Mouse (Mus musculus) B cell, adult 2 months (primary cell): ENCODE measurements around the gene Tcf7l1.
A peak's percentile ranks its signal among the peaks of the same experiment; 100 is the strongest.
"Not testable (repeated sequence)": the region's sequence is repeated elsewhere in the genome, so short reads cannot be mapped to it uniquely, and the experiment has no call there.

ENCODE experiments used
- DNase-seq, 2 experiments: peaks; one replicate each; pipeline ENCODE4 v3.0.0; 2022

Tcf7l1 gene

DNA sequence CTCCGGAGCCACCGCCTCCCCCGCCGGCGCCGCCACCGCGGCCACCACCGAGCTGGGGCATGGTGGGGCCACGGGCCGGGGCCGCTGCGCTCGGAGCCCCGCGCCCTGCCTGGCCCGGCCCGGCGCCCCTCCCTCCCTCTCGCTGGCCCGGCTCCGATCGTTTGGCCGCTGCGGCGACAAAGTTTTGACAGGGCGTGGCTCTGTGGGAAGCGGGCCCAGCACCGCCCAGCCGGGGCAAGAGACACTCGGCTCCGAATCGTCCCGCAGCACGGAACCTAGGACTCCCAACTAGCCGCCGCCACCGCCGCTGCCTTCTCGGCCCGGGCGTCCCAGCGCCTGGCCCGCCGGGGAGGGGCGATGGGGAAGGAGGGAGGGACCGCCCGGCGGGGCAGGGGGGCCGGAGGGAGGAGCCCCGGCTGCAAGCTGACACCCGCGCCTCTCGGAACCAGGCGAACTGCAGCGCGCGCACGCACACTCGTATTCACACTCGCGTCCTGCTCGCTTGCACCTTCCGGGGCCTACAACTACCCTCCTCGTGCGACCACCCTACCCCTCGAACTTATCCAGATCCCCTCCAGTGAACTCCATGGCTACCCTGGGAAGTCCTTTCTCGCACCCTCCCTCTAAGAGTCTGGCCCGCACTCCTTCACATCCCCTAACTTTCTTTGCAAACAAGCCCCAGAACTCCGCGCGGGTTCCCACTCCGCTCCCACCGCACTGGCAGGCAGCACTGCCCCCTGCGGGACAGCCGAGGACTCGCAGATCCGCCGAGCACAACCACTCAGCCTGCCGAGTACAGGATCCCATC is at the start of gene Tcf7l1:
TSS of gene Tcf7l1 (minus strand) at position 363 of the 808 bp plus-strand sequence.
- peak; percentile 87 for DNase-seq

DNA sequence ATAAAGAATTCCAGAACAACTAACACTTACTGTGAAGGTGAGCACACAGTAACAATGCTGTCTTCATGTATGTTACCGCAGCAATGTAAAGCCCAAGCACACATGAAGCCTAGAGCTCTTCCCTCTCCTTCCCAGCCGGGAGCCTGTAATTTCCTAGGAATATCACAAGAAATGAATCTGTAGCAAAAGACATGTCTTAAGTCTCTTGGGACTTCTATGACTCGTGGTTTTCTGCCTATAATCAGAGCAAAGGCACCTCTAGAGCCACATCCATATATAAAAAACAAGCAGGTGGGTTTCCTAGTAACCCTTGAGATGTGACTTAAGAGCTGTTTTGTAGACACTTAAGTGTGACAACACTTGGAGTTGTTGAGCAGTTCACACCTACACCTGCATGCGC is 48.7 kb upstream of the Tcf7l1 start:
- no peak for DNase-seq

DNA sequence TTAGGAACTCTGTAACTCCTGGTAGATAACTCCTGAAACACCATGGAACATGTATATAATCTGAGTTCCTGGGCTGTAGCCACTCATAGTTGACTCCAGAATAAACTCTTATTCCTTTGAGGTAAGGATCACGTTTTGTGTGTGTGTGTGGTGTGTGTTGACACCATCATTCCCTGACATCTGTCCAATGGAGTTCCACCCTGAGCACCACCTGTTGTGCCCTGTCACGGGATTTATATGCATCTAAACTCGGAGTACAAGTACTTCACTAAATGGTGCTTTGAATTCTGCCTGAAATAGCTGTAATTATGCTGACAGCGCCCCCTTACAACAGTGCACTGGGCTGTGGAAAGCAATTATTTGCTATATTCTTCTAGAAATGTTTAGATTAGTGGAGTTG is 45.5 kb upstream of the Tcf7l1 start:
- DNase-seq, result no peak

DNA sequence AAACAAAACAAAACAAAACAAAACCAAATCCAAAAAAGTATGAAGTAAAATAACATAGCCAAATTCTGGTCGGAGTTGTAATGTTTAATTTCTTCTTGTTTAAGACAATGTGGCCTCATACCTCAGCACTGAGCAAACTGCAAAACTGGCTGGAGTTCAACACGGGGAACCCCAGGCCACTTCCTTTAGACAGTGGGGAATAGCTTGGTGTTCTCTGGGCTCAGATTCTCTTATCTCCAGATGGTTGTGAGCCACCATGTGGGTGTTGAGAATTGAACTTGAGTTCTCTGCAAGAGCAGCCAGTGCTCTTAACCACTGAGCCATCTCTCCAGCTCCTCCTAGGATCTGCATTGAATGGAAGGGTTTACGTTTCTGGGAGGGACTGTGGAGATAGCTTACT is 42.8 kb upstream of the Tcf7l1 start:
- no peak for DNase-seq

DNA sequence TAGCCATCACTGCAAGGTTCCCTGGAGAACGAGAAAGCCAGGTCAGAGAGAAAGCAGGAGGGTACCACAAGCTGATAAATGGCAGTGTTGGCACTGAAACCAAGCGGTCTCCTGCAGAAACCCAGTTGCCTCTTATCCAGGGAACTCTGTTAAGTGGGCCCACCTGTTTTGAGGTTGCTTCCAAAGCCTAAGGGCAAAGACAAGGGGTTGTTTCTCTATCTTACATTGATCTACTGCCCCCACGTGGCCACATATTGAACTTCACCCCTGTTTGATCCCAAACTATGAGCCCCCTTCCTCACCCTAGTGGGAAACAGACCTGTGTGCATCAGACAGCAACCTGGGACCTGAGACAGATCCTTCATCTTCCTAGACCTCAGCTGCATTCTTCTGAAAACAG is 42.2 kb upstream of the Tcf7l1 start:
- DNase-seq, result peak; percentile 65 to 68

DNA sequence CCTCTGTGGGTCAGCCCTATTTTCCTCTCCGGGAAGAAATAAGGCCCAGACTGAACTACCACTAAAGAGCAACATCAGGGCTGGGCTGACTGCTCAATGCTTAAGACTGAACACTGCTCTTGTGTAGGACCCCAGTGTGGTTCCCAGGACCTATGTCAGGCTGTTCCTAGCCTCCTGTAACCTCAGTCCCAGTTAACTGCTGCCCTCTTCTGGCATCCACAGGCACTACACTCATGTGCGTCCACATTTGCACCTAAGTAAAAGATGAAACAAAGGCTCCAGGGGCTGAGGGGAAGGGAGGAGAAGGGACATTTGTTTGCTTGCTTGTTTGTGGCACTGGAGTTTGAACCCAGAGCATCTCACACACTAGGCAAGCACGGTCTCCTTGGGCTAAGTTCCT is 39.8 kb upstream of the Tcf7l1 start:
- DNase-seq, result peak; percentile 15 to 19

DNA sequence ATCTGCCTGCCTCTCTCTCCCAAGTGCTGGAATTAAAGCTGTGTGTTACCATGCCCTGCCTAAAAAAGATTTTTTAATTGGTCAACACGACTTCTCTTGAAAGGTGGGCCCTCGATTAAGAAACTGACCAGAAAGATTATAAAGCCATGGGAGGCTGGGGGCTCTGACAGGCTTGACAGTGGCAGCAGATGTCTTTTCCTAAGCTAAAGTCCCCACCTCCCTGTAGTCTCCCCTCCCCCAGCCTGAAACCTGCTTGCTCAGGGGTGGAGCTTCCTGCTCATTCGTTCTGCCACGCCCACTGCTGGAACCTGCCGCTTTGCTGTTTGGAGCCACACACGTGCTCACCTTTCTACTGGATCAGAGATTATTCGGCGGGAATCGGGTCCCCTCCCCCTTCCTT is 39.0 kb upstream of the Tcf7l1 start:
- not testable (repeated sequence) for DNase-seq

DNA sequence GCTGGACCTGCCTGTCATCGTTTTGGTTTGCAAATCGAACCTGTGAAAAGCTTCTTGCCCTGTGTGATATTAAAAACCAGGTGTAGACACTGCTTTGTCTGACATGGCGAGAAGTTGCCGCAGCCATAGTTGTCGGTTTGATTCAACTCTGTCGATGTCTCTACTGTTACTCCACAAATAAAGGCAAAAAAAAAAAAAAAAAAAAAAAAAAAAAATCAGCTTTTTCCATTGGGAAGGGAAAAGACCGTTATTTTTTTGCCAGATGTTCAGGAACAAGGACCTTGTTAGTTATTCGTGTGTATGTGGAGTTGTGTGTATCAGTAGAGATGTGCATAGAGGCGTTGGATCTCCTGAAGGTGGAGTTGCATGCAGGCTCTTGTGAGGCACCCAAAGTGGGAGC is 36.7 kb upstream of the Tcf7l1 start:
- no peak for DNase-seq

DNA sequence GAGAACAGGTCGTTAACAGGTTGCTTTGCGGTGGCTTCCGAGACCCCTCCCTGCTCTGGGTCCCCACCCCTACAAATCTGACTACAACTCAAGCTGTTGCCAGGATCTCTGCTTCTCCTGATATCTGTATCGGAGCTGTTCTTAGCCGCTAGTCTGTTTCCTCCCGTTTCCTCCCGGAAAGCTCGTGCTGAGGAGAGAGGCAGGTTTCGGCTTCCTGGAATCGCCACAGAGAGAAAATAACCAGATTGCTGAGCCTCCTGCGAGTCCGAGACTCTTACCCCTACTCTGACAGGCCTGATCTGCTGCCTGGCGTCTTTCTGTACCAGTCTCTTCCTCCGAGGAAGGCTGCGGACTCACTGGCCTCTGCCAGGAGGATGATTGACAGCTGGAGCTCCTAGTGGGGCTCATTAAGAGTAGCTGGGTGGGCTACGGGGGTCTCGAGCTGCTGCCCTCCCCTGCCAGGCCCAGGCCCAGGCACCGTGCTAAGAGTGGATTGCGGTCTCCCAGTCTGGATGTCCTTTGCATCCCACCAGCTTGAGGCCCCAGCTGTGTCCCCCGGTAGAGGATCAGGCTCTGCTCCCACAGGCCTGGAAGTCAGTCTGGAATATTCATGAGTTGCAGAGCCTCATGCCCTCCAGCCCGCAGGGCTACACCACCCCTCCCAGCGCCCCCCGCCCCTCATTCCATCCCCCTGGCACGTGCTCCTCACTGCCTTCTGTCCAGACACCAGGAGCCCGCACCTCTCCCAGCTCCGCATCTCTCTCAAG is 36.1 kb upstream of the Tcf7l1 start:
- no peak for DNase-seq

DNA sequence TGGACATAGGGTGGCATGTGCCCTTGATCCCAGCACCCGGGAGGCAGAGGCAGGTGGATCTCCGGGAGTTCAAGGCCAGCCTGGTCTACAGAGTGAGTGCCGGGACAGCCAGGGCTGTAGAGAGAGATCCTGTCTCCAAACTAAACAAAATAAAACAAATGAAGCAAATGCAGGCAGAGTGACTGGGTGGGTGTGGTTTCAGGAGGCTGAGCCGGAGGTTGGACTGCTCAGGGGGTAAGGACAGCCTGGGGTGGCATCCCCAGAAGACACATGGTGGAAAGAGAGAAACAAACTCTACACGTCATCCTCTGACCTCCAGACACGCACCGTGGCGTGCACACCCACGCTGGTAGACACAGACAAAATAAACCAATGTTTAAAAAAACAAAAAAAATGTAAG is 24.4 kb upstream of the Tcf7l1 start:
- DNase-seq, result no peak

DNA sequence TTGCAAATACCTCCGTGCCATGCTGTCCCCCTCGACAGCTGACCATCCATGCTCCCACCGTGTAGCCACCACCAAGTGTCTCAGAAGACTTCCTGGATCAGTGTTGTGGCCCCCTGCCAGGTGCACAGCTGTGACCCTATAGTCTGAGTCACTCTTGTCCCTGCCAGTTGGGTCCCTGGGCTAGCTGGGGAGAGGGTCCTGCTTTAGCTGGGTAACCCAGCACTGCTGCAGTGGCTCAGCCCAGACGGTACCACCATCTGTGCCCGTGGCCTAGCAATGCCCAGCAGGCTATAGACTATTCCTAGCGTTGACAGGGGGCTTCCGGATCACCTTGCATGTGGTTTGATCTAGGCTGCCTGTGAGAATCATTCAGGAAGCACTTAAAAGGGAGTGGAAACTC is 21.2 kb upstream of the Tcf7l1 start:
- no peak for DNase-seq

DNA sequence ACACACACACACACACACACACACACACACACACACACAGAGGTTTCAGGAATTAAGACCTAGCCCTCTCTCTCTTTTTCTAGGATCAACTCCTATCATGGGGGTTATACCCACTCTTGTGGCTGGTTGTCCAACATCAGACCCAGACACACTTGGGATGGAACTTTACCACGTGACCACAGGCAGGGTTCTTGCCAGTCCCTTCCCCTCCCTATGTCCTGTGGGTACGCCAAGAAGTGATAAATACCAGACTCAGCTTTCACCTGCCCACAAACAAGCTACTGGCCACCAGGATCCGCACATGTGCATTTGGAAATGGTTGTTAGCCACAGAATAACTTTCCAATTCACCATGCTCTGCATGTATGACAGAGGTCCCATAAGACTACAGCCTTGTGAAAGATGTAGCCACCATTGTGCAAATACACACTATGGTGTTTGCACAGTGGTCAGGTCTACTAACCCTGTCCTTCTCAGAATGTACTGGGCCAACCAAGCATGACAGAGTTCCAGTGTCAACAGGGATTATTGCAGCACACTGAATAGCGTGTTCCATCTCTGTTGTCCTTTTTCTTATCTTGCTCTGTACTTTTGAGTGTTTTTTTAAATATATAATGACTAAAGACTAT is 20.6 kb upstream of the Tcf7l1 start:
- no peak for DNase-seq

DNA sequence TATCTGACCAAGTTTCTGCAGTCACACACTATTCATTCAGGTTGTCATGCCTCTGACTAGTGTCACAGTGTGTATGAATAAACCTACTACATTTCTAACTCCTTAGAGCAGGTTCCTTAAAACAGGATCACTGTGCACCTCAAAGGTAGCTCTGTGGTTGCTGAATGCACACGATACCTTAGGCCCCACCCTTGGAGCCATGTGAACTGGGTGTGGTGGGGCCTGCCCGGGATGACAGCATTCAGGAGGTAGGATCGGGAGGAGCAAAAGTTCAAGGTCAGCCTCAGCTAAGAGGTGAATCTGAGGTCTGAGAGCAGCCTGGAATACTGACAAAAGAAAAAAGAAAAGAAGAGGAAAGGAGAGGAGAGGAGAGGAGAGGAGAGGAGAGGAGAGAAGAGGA is 19.3 kb upstream of the Tcf7l1 start:
- DNase-seq, result no peak

DNA sequence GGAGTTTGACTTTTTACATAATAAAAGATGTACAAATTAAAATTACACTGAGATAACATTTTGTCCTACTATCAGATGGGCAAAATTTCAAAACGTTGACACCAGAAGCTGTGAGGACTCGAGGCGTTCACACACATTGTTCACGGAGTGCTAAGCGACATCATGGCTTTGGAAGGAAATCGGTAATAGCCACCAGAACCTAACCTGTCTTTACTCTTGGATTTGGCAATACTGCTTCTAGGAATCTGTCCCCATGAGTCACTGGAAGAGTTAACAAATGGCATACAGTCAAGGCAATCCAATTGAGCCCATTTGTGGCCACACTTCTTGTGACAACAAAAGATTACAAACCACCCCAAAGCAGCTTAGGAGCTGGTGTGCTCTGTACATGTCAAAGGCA is 14.6 kb upstream of the Tcf7l1 start:
- DNase-seq, result no peak

DNA sequence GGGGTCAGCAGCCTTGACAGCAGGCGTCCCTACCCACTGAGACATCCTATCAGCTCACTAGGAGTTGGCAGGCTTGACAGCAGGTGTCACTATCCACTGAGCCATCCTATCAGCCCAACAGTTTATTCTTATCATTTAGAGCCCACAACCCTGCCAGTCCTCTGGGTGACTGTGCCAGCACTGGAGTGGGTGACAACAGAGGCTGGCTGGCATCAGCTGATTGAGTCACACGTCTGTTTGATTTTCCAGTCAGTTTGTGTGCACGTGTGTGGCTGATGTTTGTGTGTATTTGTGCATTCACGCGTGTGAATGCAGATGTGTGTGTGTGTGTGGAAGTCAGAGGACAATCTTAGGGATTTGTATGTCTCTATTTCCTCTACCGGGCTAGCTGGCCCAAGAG is 13.1 kb upstream of the Tcf7l1 start:
- no peak for DNase-seq

DNA sequence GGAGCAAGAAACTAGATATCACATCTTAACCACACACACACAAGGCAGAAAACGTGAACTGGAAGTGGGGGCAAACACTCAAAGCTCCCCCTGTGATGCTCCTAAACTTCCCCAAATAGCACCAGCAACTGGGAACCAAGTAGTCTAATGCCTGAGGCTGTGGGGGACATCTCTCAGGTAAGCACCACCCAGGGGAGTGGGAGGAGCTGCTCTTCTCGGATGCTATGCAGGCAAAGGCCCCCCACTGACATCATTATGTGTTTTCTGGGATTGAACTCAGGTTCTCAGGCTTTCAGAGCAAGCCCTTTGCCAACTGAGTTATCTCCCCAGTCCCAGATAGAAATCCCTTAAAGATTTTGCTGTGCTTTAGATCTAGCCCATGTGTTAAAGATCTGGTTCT is 11.6 kb upstream of the Tcf7l1 start:
- no peak for DNase-seq

DNA sequence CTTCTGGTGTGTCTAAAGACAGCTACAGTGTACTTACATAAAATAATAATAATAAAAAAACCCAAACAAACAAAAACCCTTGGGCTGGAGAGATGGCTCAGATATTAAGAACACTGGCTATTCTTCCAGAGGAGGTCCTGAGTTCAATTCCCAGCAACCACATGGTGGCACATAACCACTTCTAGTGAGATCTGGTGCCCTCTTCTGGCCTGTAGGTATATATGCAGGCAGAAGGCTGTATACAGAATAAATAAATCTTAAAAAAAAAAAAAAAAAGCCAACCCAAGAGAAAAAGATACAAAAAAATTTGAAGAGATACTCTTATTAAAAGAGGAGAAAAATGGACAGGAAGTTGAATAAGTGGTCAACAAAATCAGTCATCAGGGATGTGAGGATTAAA is 8.7 kb upstream of the Tcf7l1 start:
- DNase-seq, result no peak

DNA sequence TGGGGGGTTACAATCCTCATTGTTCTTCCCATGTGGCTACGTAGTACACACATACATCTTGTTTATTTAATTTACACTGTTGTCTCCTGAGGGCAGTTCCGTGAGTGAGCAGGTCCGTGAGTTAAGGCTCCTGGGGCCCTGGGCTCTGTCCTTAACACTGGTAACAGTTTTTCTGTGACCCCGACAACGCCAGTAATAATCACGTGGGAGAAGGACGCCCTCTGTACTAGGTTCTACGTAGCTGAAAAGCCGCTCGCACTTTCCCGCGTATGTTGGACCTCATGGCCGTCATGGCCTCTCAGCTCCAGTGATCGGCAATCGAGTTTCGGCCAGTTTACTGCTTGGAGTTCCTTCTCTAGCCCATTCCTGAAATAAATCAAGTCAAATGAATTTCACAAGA is 6.4 kb upstream of the Tcf7l1 start:
- DNase-seq, result no peak

DNA sequence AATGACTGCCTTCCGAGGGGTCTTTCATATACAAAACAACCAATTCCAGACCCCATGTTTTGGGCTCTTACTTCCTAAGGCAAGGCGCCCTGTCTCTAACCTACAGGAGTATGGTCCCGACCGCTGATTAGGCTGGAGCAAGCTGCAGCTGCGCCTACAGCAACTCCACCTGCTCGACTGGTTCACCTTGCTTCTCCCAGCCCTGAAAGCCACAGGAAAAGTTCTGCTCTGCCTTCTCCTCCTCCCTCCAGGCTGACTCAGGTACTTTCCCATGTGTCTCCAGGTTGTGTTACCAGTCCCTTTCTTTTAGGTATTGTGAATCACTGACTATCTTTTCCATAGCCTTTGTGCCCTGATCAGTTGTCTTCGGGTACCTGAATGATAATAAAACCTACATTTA is 5.8 kb upstream of the Tcf7l1 start:
- DNase-seq, result no peak

DNA sequence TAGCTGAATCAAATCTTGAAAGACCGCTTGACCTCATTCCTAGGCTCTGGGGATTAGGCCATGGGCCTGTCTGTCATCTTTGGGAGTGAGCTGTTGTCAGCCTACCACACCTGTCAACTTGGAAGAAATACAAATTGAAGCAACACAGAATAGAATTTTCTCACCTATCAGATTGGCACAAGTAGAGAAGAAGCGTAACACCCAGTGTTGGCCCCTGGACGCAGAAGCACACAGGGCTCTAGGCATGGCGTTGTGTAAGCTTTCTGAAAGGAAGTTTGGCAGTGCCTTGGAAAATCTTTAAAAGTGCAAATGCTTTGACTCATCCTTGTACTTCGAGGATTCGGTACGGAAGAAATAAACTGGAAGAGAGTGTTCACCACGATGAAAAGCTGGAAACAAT is 3.6 kb upstream of the Tcf7l1 start:
- DNase-seq, result no peak

DNA sequence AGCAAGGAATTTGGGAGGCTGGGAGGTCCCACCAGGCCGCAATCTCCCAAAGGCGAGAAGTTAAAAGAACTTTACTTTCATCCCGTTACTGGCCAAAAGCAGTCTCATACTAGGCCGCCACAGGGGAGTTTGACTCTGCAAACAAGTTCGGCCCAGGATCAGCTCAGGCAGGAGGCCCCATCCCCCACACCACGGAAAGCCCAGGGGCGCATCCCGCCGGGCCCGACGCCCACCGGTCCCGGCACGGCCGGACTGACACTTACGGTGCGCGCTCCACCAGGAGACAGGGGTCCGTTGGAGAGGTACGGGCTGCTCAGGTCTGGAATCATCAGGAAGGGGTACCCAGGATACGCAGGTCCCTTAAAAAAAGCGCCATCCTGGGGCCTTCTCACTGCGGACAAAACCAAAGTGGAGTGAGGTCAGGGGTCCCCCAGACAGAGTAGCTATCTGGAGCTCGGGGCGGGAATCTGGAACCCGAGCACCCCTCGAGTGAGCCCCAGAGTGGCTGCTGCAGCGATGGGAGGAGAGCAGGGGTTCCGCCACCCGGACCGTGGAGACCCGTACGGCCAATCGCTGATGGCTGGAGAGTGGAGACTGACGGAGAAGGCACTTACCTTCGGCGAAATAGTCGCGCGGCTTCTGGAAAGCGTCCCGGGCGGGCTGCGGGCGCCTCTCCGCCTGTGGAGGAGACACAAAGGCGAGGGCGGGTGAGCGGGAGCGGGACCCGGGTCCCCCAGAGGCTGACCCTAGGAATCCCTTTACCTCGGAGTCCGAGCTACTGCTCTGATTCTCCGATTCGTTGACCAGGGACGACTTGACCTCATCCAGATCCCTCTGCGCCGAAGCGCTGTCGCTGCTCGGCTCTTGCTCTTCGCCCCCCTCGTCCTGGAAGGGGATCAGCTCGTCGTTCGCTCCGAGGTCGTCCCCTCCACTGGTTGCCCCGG is 834 bp downstream of the Tcf7l1 start:
- peak; percentile 28 to 44 for DNase-seq

DNA sequence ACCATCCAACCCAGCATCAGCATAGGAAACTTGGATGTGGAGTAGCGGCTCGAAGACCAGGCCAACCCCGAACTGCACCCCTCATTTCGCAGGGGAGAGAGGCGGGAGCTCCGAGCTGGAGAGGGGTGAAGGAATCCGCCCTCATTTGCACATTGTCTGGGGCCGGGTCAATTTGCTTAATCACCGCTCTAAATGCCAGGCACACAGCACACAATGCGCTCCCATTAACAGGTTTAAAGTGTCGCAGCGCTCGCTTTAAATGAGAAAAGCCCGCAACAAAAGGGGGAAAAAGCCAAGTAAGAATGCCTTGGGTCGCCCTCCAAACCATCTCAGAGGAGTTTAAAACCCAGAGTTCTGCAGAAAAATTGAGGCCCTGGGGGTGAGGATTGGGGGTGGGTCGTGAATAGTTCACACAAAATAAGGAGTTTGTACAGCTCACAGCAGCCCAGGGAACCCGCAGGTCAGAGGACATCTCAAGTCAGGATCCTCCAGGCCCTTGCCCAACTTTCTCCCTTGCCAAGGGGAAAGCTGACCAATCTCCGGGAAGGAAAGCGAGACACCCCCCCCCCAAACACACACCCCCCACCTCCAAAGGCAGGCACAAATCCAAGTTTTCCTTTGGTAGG is 1.6 kb downstream of the Tcf7l1 start:
- no peak for DNase-seq
